ENCODE assay signal across 14 mouse cellular contexts in the genomic region with DNA sequence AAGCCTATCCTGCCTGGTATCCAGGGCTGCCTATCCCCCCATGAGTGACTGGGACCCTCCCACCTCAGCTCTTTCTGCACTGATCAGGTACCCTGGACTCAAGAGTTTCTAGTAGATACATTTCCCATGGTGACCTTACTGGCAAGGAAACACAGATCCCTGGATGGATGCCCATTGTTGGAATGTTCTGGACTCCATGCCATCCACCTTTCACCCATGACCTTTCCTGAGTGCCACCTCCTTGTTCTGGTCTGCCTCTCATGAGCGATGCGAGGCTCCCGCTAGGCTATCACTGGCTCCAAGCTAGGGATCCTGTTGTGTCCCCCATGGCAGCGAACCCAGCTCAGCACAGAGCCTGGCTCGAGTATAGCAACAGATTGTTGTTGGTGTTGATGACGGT. TPM values are rescaled to one million over a fixed set of nuclear protein-coding genes. Genes with fewer than 3 reads are reported as not detected.
DNase-seq lines count a peak whose midpoint lies in the region; ATAC-seq and TF ChIP-seq lines count a peak whose summit lies in the region.
"Had no signal": no experiment of that assay in that cellular context is flagged by ENCODE, and none has a peak within 500 bp of the region (broad histone marks: within the 10 kb centered on the region; RNA-seq: fewer than 3 reads in every experiment).

No protein-coding gene starts in this region.

- H3K36me3 ChIP-seq in limb, embryonic 12.5 days = peaks cover 37% of the 10 kb centered on the region
- H3K36me3 ChIP-seq in limb, embryonic 10.5 days = peaks cover 44% of the 10 kb centered on the region
- H3K36me3 ChIP-seq in testis, adult 2 months (ENCODE audit: control insufficient read depth, insufficient read depth, low read length) = no peaks in the 10 kb centered on the region
- H3K36me3 ChIP-seq: G1E had no signal

- TF ChIP-seq CTCF in testis, adult 2 months (IDR thresholded peaks at IDR 0.05; ENCODE audit: control insufficient read depth, insufficient read depth, insufficient replicate concordance, low read depth, low read length) = no peak

- no peak overlapping the region for H3K9ac ChIP-seq in limb, embryonic 12.5 days (replicated peaks)
- H3K9ac ChIP-seq: embryonic facial prominence, embryonic 12.5 days; forebrain, embryonic 13.5 days; heart, embryonic 13.5 days; hindbrain, embryonic 15.5 days had no signal

- no peak for ATAC-seq in limb, embryonic 12.5 days (ENCODE audit: insufficient number of reproducible peaks, insufficient read depth, low FRiP score, low TSS enrichment, low read depth)

- H3K27me3 ChIP-seq in limb, embryonic 12.5 days = no peaks in the 10 kb centered on the region
- no peaks in the 10 kb centered on the region for H3K27me3 ChIP-seq in limb, embryonic 10.5 days (ENCODE audit: low read depth, poor library complexity, severe bottlenecking)
- no peaks in the 10 kb centered on the region for H3K27me3 ChIP-seq in testis, adult 2 months (ENCODE audit: control insufficient read depth, insufficient read depth, low read length)
- H3K27me3 ChIP-seq: embryonic facial prominence, embryonic 12.5 days; forebrain, embryonic 13.5 days; heart, embryonic 13.5 days; hindbrain, embryonic 15.5 days had no signal

- peaks cover 28% of the 10 kb centered on the region for H3K4me1 ChIP-seq in limb, embryonic 12.5 days (replicated peaks)
- peaks cover 26% of the 10 kb centered on the region for H3K4me1 ChIP-seq in limb, embryonic 10.5 days
- H3K4me1 ChIP-seq in testis, adult 2 months (ENCODE audit: control insufficient read depth, insufficient read depth, low read length) = peaks cover under 1% of the 10 kb centered on the region

- H3K9me3 ChIP-seq in limb, embryonic 12.5 days = no peaks in the 10 kb centered on the region
- no peaks in the 10 kb centered on the region for H3K9me3 ChIP-seq in limb, embryonic 10.5 days (replicated peaks)
- H3K9me3 ChIP-seq: embryonic facial prominence, embryonic 12.5 days; forebrain, embryonic 13.5 days; G1E; heart, embryonic 13.5 days; hindbrain, embryonic 15.5 days had no signal

- H3K27ac ChIP-seq in limb, embryonic 12.5 days = 0 out of 2 replicates have a peak overlapping the region, but pooled peaks have one; percentile 29
- no peak overlapping the region for H3K27ac ChIP-seq in limb, embryonic 10.5 days
- no peak overlapping the region for H3K27ac ChIP-seq in testis, adult 2 months (ENCODE audit: control insufficient read depth, insufficient read depth, low read depth, low read length)
- H3K27ac ChIP-seq: embryonic facial prominence, embryonic 12.5 days; forebrain, embryonic 13.5 days; heart, embryonic 13.5 days; hindbrain, embryonic 15.5 days had no signal

- TF ChIP-seq POLR2A in testis, adult 2 months (IDR thresholded peaks at IDR 0.05; ENCODE audit: control insufficient read depth, low read depth, low read length) = no peak

- DNase-seq in adrenal gland, postnatal 14 days = peak; percentile 20
- no peak for DNase-seq in adrenal gland, adult 8-10 months
- DNase-seq in kidney, adult 8-10 months = peak; percentile 27 to 48
- no peak for DNase-seq in kidney, postnatal 10 days
- DNase-seq in limb, embryonic 10.5 days (ENCODE audit: low spot score) = no peak
- no peak for DNase-seq in testis, postnatal 10 days (ENCODE audit: low spot score)

- H3K4me3 ChIP-seq in limb, embryonic 12.5 days (replicated peaks) = no peak overlapping the region
- no peak overlapping the region for H3K4me3 ChIP-seq in limb, embryonic 10.5 days
- peak overlapping the region; percentile 34; the same call in 1 of the 2 replicates for H3K4me3 ChIP-seq in testis, adult 2 months (ENCODE audit: control insufficient read depth, low read depth, low read length)
- H3K4me3 ChIP-seq: embryonic facial prominence, embryonic 12.5 days; forebrain, embryonic 13.5 days; heart, embryonic 13.5 days; hindbrain, embryonic 15.5 days had no signal

- WGBS in limb, embryonic 12.5 days = 95% methylated on average over 6 of the region's 6 CpGs
- WGBS in limb, embryonic 10.5 days = 92% methylated on average over 6 of the region's 6 CpGs

- H3K4me2 ChIP-seq in limb, embryonic 12.5 days = no peak overlapping the region
- H3K4me2 ChIP-seq: embryonic facial prominence, embryonic 12.5 days; forebrain, embryonic 13.5 days; heart, embryonic 13.5 days; hindbrain, embryonic 15.5 days had no signal

RNA-seq across cellular contexts. Expression of a gene that starts 11.3 kb away (rescaled TPM):
- total RNA-seq in adrenal gland, postnatal 14 days (2021) = 12.3 and 13.2 TPM in 2 replicates
- total RNA-seq in adrenal gland, adult 8-10 months (2022) = 10 to 100 TPM; 18.2 to 42.9 (median 31.6) TPM
- polyA plus RNA-seq in limb, embryonic 12.5 days (2016; fragmentation: Nextera tagmentation; extraction: Ambion mirVana) = 15.4 and 16.7 TPM in 2 replicates
- polyA plus RNA-seq in limb, embryonic 10.5 days (2016; fragmentation: Nextera tagmentation; extraction: Ambion mirVana) = 9.5 and 11.2 TPM in 2 replicates
- 5.1 and 5.6 TPM in 2 replicates for polyA plus RNA-seq in testis, adult 2 months (2012; rRNA removed)
- total RNA-seq: G1E had no signal
- polyA plus RNA-seq: CD4-positive, CD25-positive, alpha-beta regulatory T cell, adult 4 months; G1E had no signal

RNA-seq across cellular contexts. Expression of a gene that starts 28.8 kb away (rescaled TPM):
- total RNA-seq in adrenal gland, postnatal 14 days (2021) = 16.6 and 17.0 TPM in 2 replicates
- 10 to 100 TPM; 15.1 to 32.7 (median 18.5) TPM for total RNA-seq in adrenal gland, adult 8-10 months (2022)
- polyA plus RNA-seq in limb, embryonic 12.5 days (2016; fragmentation: Nextera tagmentation; extraction: Ambion mirVana) = 25.4 and 27.5 TPM in 2 replicates
- 19.0 and 23.2 TPM in 2 replicates for polyA plus RNA-seq in limb, embryonic 10.5 days (2016; fragmentation: Nextera tagmentation; extraction: Ambion mirVana)
- polyA plus RNA-seq in testis, adult 2 months (2012; rRNA removed) = 6.2 and 11.3 TPM in 2 replicates

Comparison
In these comparisons a context has a peak if more than half of its experiments do, and no peak if none do; other contexts are left out.
1. DNase-seq: peak in adrenal gland, postnatal 14 days (single experiment) and kidney, adult 8-10 months (2 of 2); none in adrenal gland, adult 8-10 months (single experiment), kidney, postnatal 10 days (single experiment), limb, embryonic 10.5 days (single experiment) and testis, postnatal 10 days (single experiment).